Comparison of ENCODE assay signal across 8 mouse cellular contexts in the genomic region with DNA sequence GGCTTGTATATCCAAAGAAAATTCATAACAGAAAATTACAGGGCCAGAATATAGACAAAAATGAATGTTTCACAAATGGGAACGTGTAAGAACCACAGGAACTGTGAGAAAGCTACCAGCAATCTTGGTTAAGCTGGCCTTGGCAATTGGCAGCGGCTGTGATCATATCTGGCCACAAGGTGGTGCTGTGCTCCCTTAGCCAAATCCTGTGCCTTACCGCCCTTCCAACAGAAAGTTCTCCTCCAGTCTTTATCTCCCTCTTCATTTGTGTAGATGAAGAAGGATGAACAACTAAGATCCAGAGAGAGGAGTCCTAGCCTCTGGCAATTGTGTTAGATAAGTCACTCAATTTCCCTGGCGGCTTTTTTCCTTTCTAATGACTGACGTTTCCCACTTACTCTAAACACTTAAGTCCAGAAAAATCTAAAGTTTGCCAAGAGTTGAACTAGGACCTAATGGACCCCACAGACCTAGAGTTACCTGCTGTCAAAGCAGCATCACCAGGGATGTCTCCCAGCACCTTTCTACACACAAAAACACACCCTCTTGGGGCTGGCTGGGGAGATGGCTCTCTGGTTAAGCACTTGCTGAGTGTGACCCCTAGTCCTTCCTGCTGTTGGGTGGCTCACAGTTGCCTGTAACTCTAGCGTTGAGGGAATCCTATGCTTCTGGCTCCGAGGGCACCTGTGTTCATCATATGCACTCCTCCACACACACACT. TPM values are rescaled to one million over a fixed set of nuclear protein-coding genes. Genes with fewer than 3 reads are reported as not detected.
A peak's percentile ranks its signal among the peaks of the same experiment; 100 is the strongest.
DNase-seq lines count a peak whose midpoint lies in the region; ATAC-seq and TF ChIP-seq lines count a peak whose summit lies in the region.

No protein-coding gene starts in this region.

- no peak for ATAC-seq in forebrain, embryonic 12.5 days (ENCODE audit: low FRiP score)
- no peak for ATAC-seq in G1E (ENCODE audit: extremely low read depth, insufficient number of reproducible peaks, low FRiP score, poor library complexity, severe bottlenecking)
- no peak for ATAC-seq in intestine, postnatal 0 days
- peak; percentile 16; the same call in 1 of the 2 replicates for ATAC-seq in liver, postnatal 0 days

- no peaks in the 10 kb centered on the region for H3K4me1 ChIP-seq in forebrain, embryonic 10.5 days
- no peaks in the 10 kb centered on the region for H3K4me1 ChIP-seq in forebrain, embryonic 12.5 days
- no peaks in the 10 kb centered on the region for H3K4me1 ChIP-seq in G1E (ENCODE audit: insufficient read depth, low read depth, low read length)
- 0 out of 2 replicates have a peak, but pooled peaks cover 4% of the 10 kb centered on the region for H3K4me1 ChIP-seq in intestine, postnatal 0 days (replicated peaks; ENCODE audit: control insufficient read depth, insufficient read depth, low read length)
- H3K4me1 ChIP-seq in liver, postnatal 0 days (ENCODE audit: insufficient read depth): peaks cover 19% of the 10 kb centered on the region

- H3K9ac ChIP-seq in forebrain, embryonic 12.5 days: no peak overlapping the region
- H3K9ac ChIP-seq in intestine, postnatal 0 days (ENCODE audit: low read depth, low read length): no peak overlapping the region
- H3K9ac ChIP-seq in liver, postnatal 0 days (replicated peaks): no peak overlapping the region

- 47% methylated on average over 7 of the region's 7 CpGs for WGBS in forebrain, embryonic 10.5 days
- WGBS in forebrain, embryonic 12.5 days: 41% methylated on average over 7 of the region's 7 CpGs
- 41% methylated on average over 7 of the region's 7 CpGs for WGBS in intestine, postnatal 0 days
- WGBS in liver, postnatal 0 days (ENCODE audit: insufficient replicate concordance): 31% methylated on average over 7 of the region's 7 CpGs

- TF ChIP-seq EP300 in liver, postnatal 0 days (IDR thresholded peaks at IDR 0.05; ENCODE audit: low read depth): no peak

- H3K36me3 ChIP-seq in forebrain, embryonic 10.5 days (replicated peaks): no peaks in the 10 kb centered on the region
- H3K36me3 ChIP-seq in forebrain, embryonic 12.5 days (replicated peaks): no peaks in the 10 kb centered on the region
- no peaks in the 10 kb centered on the region for H3K36me3 ChIP-seq in G1E (replicated peaks)
- H3K36me3 ChIP-seq in intestine, postnatal 0 days (ENCODE audit: control insufficient read depth, insufficient read depth): peaks cover 26% of the 10 kb centered on the region
- peaks cover 6% of the 10 kb centered on the region for H3K36me3 ChIP-seq in liver, postnatal 0 days (replicated peaks; ENCODE audit: insufficient read depth, low read length)

- no peak overlapping the region for H3K27ac ChIP-seq in forebrain, embryonic 10.5 days
- no peak overlapping the region for H3K27ac ChIP-seq in forebrain, embryonic 12.5 days
- peak overlapping the region; percentile 70 for H3K27ac ChIP-seq in intestine, postnatal 0 days (ENCODE audit: low read depth, low read length)
- H3K27ac ChIP-seq in liver, postnatal 0 days (ENCODE audit: low read depth): peak overlapping the region; percentile 70

- H3K4me2 ChIP-seq in forebrain, embryonic 12.5 days: no peak overlapping the region
- peak overlapping the region; percentile 45; the same call in 1 of the 2 replicates for H3K4me2 ChIP-seq in intestine, postnatal 0 days (replicated peaks; ENCODE audit: low read depth)
- peak overlapping the region; percentile 27; the same call in 1 of the 2 replicates for H3K4me2 ChIP-seq in liver, postnatal 0 days (ENCODE audit: low read depth, low read length)

- DNase-seq in forebrain, embryonic 10.5 days (ENCODE audit: extremely low spot score, low spot score): peak; percentile 69
- DNase-seq in G1E (ENCODE audit: low spot score): peak; percentile 33
- peak; percentile 43 for DNase-seq in cerebellum, adult 9-10 months
- peak; percentile 53 to 75 for DNase-seq in frontal cortex, postnatal 36 days (ENCODE audit: low spot score in 2 of 2)
- DNase-seq in liver, postnatal 0 days: peak; percentile 81
- DNase-seq in right cerebral cortex, adult 2 months (ENCODE audit: low spot score in 2 of 2): peak; percentile 67 to 75

- H3K9me3 ChIP-seq in forebrain, embryonic 10.5 days: no peaks in the 10 kb centered on the region
- H3K9me3 ChIP-seq in forebrain, embryonic 12.5 days: no peaks in the 10 kb centered on the region
- H3K9me3 ChIP-seq in G1E (replicated peaks): no peaks in the 10 kb centered on the region
- H3K9me3 ChIP-seq in intestine, postnatal 0 days (ENCODE audit: control insufficient read depth): no peaks in the 10 kb centered on the region
- H3K9me3 ChIP-seq in liver, postnatal 0 days (ENCODE audit: low read length): no peaks in the 10 kb centered on the region

- peak; percentile 93 for TF ChIP-seq CTCF in G1E (IDR thresholded peaks at IDR 0.05; ENCODE audit: low read depth, low read length)
- peak; percentile 97 for TF ChIP-seq CTCF in intestine, postnatal 0 days (IDR thresholded peaks at IDR 0.05; ENCODE audit: low read depth)
- TF ChIP-seq CTCF in liver, postnatal 0 days (IDR thresholded peaks at IDR 0.05; ENCODE audit: low read depth): peak; percentile 96

- no peaks in the 10 kb centered on the region for H3K27me3 ChIP-seq in forebrain, embryonic 10.5 days (ENCODE audit: poor library complexity, severe bottlenecking)
- no peaks in the 10 kb centered on the region for H3K27me3 ChIP-seq in forebrain, embryonic 12.5 days
- H3K27me3 ChIP-seq in G1E (ENCODE audit: insufficient read depth, low read length): peaks cover 28% of the 10 kb centered on the region
- no peaks in the 10 kb centered on the region for H3K27me3 ChIP-seq in intestine, postnatal 0 days (replicated peaks; ENCODE audit: control insufficient read depth, insufficient read depth, low read length)
- no peaks in the 10 kb centered on the region for H3K27me3 ChIP-seq in liver, postnatal 0 days (ENCODE audit: insufficient read depth, low read length)

- H3K4me3 ChIP-seq in forebrain, embryonic 10.5 days: no peak overlapping the region
- H3K4me3 ChIP-seq in forebrain, embryonic 12.5 days (replicated peaks): no peak overlapping the region
- no peak overlapping the region for H3K4me3 ChIP-seq in G1E (ENCODE audit: low read depth, low read length)
- H3K4me3 ChIP-seq in intestine, postnatal 0 days (ENCODE audit: low read depth, low read length): no peak overlapping the region
- no peak overlapping the region for H3K4me3 ChIP-seq in liver, postnatal 0 days (ENCODE audit: low read depth, low read length)

RNA-seq across cellular contexts. Expression of a gene that starts 55.6 kb away (rescaled TPM):
- polyA plus RNA-seq in forebrain, embryonic 10.5 days (2016; fragmentation: Nextera tagmentation; extraction: Ambion mirVana): not detected in 2 replicates
- polyA plus RNA-seq in forebrain, embryonic 12.5 days (2016; fragmentation: Nextera tagmentation; extraction: Ambion mirVana): not detected in 2 replicates
- total RNA-seq in G1E (2014; fragmentation: Nextera tagmentation) (not detected in 2 replicates), G1E (2017) (not detected in 2 replicates)
- not detected in 2 replicates for polyA plus RNA-seq in G1E (2012)
- polyA plus RNA-seq in intestine, postnatal 0 days (2015; fragmentation: Nextera tagmentation; extraction: Ambion mirVana): not detected in 2 replicates
- not detected in 2 replicates for polyA plus RNA-seq in liver, postnatal 0 days (2015; fragmentation: Nextera tagmentation; extraction: Ambion mirVana)

Comparison
In these comparisons a context has a peak if more than half of its experiments do, and no peak if none do; other contexts are left out.
1. H3K27ac ChIP-seq: peak in intestine, postnatal 0 days (single experiment) and liver, postnatal 0 days (single experiment); none in forebrain, embryonic 10.5 days (single experiment) and forebrain, embryonic 12.5 days (single experiment).
2. Peak in every context shown above with its lines, with median percentiles within 50 percentile points of each other: DNase-seq and CTCF ChIP-seq.